Mouse (Mus musculus): ENCODE results near the gene Pld1.

Pld1 gene

DNA sequence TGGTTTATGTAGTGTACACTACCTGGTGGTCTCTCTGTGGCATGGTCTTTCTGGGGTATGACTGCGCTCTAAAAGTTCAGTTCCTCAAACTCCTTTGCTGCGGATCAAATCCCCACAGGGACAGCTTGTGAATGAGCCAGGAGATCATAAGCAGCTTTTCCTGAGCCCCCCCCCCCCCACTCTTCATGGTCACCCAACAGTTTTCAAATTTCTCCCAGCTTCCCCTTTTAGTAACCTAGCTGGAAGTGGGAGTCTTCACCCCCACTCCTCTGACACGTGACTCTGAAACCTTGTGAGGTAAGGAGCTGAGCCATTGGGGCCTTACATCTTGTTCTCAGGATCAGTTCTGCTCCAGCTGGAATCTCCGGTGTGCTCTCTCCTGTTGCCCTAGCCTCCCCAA, 114.6 kb downstream of the Pld1 start:
- DNase-seq = no peak

DNA sequence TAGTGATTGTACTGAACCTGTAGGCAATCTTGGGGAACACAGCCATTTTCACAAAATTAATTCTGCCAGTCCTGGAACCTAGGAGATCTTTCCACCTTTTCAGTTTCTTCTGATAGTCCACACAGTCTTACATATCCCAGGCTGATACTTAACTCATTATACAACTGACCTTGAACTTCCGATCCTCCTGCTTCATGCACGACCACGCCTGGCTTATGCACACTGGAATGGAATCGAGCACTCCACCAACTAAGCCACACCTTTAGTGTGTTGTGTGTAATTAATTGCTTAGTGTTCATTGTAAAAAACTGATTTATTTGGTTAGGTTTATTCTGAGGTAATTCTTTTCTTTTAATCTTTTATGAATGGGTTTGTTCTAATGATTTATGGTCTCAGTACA, 122.2 kb downstream of the Pld1 start:
- DNase-seq = no peak

DNA sequence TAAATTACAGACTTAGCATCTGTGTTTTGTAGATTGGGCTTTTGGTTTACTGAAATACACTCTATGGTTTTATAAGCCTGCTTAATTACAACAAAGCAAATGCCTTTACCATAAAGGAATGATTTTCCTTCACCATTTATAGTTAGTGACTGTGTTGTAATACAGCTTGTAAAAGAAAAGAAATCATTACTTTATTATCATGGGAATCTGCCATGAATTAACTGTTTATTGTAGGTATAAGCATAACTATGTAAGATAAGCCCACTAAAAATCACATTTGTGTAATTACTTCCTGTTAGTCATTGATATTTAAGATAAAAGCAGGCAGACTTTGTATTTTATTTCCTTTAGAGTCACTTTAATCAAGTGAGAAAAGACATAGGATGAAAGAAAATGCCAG, 122.7 kb downstream of the Pld1 start:
- no peak for DNase-seq

DNA sequence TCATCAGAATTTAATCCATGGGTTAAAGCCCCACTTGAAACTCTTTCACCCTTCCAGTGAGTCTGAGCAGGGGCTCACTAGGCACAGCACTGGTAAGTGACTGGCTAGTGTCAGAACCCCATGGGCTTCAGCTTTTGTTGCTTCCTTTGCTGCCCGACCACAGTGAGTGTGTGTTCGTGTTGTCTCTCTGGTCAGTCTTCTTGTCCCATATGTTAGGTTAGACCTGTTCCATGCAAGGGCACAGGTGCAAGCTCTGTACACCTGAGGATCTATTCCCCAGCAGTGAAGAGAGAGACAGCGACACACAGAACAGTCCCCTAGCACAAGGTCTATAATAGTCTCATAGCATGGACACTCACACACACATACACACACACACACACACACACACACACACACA, 140.7 kb downstream of the Pld1 start:
- DNase-seq = no peak

DNA sequence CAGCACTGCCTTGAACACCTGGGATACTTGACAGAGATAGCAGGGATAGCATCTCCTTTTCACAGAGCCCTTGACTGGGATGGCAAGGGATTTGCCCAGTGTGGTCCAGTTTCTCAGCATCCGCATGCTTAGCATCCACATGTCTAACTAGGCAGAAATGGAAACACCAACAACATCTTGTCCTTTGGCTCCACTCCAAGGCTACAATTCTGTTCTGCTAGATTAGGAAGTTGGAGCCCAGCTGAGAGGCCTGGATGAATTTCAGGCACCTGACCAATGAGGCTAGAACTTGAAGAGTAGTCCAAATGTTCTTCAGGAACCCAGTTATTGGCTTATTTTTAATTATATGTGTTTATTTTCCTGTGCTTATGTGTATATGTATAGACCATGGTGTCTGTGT, 141.6 kb downstream of the Pld1 start:
- no peak for DNase-seq

DNA sequence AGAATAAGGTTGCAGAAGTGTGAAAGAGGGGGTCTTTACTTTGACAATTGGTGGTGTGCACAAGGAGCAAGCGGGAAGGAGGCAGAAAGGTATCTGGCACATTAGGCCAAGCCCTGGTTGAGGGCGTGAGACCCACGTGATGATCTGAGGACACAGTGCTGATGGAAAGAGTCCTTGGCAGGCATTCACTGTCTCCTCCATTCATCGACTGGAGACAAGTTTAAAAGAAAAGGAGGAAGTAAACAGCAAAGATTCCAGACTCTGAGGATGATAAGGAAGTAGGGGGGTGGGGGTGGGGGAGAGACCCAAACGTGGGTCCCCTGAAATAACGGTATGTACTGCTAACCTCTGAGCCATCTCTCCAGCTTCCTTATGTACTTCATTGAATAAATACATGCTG, 142.5 kb downstream of the Pld1 start:
- no peak for DNase-seq

DNA sequence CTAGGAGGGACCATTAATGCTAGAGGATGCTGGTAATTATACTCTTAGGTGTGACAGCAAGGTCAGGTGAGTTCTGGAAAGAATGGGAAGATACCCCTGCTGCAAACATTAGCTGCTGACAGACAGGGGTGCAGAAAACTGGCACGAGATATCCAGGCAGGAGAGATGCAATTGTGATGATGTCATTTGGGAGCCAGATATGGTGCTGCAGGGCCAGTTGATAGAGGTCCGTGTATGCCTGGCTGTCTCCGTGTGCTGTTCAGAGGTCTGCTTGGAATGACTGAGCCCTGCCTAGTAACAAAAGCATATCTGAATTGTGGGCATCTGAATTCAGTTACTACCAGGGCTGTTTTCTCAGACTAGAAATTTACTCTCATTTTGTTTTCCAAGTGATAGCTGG, 144.7 kb downstream of the Pld1 start:
- DNase-seq = no peak

DNA sequence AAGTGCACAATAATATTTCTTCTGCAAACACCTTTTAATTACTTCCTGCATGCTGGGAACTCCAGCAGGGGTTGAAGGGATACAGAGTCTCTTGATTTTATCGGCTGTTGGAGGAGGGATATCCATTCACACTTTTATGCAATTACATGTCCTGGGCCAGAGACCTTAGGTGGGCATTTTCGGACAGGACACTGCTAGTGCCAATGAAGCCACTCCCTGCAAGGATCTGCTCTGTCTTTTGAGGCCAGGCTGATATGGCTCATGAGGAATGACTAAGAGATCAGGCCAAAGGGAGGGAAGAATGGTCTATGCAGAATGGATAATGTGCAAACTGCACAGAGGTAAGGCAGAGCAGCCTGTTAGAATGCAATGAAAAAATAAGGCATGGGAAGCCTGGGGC, 145.8 kb downstream of the Pld1 start:
- no peak for DNase-seq

DNA sequence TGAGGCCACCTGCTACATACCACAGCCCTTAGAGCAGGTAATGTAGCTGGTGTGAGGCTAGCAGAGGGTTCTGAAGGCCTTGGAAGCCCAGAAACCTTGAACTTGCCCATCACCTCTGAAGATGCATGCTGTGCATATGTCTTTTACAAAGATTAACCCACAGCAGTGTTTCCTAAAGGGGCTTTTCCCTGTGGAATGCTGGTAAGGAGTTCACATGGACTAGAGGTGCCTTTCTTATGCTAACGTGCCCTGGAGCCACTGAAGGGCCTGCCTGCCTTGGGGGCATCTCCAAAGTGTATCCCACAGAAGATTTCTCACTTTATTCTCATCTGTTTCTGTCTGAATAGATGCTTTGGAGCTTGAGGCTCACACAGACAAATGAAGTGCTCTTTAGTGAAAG, 152.8 kb downstream of the Pld1 start:
- DNase-seq = no peak

DNA sequence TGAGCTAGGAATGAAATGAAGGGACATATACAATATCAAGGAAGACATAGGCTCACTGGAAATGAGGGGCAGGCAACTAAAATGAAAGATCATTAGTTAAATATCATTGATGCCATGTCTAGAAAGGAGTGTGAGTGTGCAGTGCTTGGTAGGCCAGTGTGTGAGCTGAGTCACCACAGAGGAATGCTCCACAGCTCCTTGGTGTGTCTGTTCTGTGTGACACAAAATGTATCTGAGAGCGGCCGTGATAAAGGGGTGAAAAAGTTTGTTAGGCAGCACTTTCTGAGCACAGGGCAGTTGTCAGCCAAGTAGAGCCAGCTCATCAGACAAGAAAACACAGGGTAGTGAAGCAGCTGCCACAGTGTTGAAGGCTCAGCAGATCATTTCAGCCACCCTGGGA, 153.2 kb downstream of the Pld1 start:
- no peak for DNase-seq

DNA sequence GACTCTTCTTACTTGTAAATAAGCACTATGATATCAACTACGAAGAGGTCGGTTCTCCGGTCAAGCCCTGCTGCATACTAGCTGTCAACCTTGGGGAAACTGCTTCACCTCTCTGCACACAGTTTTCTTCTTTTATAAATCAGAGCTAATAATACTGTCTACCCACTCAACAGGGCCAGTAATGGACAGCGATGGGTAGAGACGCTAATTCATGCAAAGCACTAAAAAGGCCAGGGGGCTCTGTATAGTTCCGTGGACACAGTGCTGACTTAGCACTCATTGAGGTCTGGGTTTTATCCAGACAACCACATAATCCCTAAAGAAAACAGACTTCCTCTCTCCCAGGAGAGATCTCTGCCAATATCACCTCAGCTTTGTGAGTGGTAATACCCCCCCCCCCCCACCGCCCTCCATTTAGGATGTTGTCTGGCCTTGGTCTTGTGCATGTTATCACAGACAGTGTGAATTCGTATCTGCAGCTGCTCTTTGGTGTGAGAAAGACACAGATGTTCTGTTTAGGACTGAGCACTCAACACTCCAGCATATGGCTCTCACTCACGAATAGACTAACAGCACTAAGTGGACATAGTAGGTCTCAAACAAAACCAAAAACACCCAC, 155.3 kb downstream of the Pld1 start:
- no peak for DNase-seq

DNA sequence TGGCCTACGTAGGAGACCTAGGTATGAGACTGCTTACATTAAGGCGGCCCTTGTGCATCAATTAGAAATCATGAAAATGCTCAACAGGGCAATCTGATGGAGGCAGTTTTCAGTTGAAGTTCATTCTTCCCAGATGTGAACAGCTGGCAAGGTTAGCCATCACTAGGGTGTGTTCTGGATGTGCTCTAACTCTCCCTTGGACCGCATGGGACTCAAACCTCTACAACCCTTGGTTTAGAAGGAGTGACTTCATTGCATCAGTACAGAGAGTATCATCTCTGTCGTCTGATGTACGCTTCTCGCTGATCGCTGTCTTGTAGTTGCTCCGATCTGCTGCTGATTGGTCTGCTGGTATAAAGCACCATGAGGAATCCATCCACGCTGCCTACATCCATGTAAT, 157.0 kb downstream of the Pld1 start:
- DNase-seq = no peak

DNA sequence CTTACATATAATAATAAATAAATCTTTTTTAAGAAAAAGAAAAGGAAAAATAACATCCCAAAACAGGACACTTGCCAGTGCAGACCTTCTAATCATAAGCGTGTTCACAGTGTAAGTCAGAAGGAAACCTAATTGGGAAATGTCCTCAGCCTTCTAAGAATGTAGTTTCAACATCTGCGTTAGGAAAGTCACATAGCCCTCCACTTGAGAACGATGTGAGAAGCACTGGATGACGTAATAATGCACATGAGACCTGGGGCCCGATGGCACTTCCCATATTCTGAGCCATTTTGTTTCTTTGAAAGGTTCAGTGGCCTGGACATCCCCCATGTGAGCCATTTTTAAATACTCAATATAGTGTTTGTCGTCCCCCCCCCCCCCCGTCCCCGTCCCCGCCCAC, 160.7 kb downstream of the Pld1 start:
- no peak for DNase-seq

DNA sequence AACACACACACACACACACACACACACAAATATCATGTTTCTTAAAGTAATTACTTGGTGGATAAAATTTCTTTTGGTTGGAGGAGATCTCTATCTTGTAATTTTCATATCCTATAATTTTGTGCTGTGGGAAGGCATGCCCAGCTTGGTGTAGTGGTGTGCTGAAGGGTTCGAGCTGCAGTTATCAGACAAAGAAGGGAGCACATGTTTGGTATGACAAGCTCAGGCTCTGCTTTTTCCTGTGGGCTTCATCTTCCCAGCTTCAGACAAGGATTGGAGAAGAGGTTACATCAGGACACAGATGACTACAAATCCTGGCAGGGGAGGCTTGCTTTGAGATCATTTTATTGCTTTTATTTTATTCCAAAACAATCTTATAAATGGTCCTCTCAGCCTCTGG, 166.5 kb downstream of the Pld1 start:
- peak in 1 of 2 experiments; percentile 7 for DNase-seq

DNA sequence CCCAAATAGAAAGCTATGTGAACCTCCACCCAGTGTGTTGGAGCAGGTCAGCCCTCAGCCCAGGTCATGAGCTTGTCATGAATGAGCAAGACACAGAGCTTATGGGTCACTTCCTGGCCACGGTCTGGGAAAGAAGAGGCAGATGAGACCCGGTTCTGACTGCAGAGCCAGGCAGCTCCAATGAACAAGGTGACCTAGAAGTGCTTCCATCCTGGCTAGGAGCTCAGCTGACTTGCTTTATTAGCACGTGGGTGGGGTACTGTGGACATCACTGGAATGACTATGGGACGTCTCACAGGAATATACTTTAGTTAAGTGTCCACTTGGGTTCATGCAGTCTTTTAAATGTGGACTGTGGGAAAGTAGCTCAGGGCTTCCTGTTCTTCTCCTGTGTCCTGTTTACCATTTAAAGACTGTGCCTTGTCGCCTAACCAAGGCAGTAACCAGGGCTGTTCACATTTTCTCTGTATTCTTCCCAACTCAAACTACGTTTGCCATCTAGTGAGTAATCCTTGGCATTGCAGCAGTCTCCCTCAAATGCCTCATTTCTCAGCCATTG, 169.0 kb downstream of the Pld1 start:
- DNase-seq = peak; percentile 45 to 47

DNA sequence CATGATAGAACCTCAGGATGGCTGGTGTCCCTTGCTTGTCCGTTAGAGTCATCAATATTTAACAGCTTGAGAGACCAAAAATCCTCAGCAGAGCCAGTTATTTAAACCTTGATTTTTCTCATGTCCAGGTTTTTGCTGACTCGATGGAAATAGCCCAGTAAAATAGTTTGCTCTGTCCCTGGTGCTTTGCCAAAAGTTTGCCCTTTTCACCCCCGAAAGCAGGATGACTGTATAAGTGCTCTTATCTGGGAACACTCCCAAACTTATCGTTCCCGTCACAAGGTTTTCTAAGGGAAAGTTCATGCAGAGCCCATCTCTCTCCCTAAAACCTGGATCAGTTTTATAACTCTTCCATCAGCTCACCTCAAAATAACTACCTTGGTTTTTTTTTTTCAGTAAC, 173.0 kb downstream of the Pld1 start:
- DNase-seq = peak; percentile 61 to 76

DNA sequence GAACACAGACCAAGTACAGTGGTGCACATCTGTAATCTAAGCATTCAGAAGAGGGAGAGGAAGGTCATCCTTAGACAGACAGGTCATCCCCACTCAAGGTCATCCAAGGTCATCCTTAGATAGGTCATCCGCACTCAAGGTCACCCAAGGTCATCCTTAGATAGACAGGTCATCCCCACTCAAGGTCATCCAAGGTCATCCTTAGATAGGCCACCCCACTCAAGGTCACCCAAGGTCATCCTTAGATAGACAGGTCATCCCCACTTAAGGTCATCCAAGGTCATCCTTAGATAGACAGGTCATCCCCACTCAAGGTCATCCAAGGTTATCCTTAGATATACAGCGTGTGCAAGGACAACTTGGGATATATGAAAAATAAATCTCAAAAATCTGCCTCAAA, 175.4 kb downstream of the Pld1 start:
- DNase-seq = no peak

DNA sequence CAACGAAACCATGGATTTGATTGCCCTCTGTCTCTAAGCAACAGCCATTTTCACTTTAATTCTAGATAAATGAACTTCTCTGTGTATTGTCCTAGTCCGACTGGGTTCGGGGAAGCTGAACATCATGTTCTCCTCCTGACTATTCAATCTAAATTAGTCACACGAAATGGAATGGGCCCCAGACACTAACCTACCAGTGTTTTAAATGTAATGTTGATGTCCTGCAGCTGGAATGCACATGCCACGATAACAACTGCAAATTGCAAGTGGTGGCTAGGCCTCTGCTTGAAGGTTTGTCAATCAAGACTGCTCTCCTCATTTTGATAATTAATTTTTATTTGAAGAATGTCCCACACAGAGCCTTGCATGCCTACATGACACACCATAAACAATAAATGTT, 203.2 kb downstream of the Pld1 start:
- DNase-seq = no peak

DNA sequence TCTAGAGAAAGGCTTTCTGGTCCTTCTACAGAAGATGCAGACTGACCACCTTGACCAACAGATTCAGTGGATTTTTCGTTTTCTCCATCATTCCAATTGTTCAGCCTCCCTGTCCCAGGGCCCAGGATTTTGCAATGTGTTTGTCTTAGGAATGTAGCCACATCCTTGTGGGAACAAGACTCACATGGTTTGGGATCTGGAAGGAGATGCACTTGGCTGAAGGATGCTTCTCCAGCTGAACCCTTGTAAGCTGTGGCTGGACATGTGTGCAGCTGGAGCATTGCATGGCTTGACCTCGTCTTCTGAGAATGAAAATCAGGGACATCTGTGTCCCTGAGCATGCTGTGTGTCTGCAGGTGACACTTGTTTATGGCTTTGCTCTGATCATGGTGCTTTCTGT, 203.6 kb downstream of the Pld1 start:
- no peak for DNase-seq

DNA sequence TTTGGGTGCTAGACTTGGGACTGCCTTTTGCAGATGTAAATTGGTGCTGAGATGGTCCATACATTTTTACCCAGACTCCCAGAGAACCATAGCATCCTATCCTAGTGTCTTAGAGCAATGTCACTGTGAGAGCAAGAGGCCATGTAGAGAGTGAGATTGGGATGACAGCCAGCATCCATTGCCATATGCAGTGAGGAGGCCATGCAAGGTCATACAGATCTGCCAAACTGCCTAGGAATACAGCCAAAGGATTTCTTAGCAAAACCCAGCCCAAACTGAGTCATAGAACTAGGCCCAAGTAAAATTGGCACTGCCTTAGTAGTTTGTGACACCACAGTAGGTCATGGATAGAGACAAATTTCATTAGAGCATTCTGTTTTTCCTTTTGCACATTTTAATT, 206.2 kb downstream of the Pld1 start:
- DNase-seq = no peak

DNA sequence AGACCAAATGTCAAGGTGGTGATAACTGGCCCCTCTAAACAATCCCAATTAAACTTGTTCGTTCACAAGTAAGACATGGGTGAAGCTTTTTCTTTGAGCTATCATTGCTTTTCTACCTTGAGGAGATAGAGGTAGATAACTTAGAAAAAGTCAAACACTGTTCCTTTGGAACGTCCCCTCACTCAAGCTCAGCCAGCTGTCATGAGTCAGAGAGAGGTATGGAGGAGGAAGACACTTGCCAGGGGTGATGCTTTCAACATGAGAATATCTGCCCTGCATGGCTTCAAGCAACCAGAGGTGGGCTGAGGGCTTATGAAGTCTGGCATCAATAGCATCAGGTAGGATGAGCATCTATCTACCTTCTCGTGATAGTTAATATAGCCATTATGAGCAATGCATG, 207.0 kb downstream of the Pld1 start:
- DNase-seq = no peak

DNA sequence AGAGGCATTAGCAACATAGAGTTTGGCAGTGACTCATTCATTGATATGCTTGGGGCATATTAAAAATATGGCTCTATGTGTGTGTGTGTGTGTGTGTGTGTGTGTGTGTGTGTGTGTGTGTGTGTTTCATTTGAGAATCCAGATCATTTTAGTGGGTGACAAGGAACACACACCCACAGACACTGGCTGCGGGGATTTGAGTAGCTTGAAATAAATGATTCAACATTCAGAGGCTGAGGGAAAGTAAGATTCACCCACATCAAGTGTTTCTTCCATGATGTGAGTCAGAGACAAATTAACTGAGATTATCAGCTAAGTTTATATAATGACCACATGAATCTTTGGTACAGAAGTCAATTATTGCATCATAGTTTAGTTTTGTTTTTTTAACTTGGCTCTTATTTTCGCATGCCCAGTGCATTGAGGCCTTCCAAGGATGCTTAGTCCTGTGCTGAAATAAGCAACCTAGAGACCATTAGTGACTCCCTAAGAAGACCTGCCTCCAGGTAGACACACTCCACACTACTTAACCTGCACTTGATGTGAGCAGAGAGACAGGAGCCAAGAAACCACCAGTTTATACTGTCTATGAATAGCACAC, 211.3 kb downstream of the Pld1 start:
- DNase-seq = no peak

DNA sequence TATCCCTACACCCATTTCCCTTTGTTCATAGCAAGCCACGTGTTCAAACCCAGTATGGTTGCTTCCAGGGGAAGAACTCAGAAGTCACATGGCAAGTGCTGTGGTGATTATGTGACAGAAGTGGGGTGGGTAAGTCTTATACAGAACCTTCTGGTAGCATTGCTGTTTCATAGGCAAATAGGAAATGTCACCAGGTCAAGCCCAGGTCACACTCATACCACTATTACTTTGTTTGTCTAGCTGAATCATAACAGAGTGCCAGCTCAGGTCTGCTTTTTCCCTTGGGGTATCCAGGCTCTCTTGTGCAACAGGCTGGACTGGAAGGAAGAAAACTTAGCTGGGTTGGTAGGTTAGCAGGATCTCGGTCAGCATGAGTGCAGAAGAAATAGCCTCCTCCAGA, 219.5 kb downstream of the Pld1 start:
- no peak for DNase-seq

DNA sequence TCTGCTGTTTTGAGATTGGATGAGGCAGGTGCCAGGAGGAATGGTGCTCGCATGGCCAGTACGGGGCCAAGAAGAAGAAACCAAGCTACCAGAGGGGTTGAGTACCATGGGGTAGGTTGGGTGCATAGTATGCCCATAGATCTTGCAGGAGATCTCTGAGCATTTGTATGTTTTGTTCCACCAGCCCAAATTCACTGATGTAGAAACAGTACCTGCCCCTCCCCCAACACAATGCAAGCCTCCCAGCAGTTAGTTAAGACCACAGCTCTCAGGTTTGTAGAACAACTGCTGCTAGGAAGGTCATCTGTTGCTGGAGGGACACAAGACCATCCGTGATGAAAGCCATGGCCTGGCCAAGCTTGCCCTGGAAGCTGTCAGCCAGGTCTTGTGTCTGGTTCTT, 220.4 kb downstream of the Pld1 start:
- no peak for DNase-seq

DNA sequence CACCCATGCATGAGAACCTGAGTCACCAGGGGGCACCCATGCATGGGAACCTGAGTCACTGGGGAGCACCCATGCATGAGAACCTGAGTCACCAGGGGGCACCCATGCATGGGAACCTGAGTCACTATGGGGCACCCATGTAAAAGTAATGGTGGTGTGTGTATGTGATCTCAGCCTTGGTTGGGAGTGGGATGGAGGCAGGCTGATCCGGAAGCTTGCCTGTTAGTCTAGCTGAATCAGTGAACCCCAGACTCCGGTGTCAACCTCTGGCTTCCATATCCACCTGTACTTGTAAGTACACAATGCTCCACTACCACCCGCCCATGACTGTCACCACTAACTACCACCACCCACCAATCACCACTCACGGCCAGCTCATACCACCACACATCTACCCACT, 223.9 kb downstream of the Pld1 start:
- DNase-seq = no peak

Data from kidney, adult 8-10 months (tissue).